Mouse (Mus musculus) lung, adult 2 months (tissue): ENCODE measurements around the gene Ltv1.

Experiments used
- CTCF ChIP-seq: fragments of 200-500 bp; IDR thresholded peaks from 2 replicates; pipeline ENCODE4 v1.5.1; 2011; ENCODE audit warnings: mild to moderate bottlenecking, low read length, control low read depth; ENCODE audit not compliant: insufficient read depth
- POLR2A ChIP-seq: fragments of 200-500 bp; IDR thresholded peaks from 2 replicates; pipeline ENCODE4 v1.6.1; 2011; ENCODE audit warnings: low read depth, mild to moderate bottlenecking, control low read depth, low read length, borderline replicate concordance; ENCODE audit errors: extremely low read depth

GRCm38 (mm10) chr10:13200862-13201261, 7.9 kb upstream of the Ltv1 start:
- TF ChIP-seq CTCF (no peak), POLR2A (no peak)
